Mouse (Mus musculus): ENCODE data around the gene Adat3. TPM values are rescaled to one million over a fixed set of nuclear protein-coding genes. Genes with fewer than 3 reads are reported as not detected.
"Not testable (repeated sequence)": the region's sequence is repeated elsewhere in the genome, so short reads cannot be mapped to it uniquely, and the experiment has no call there.

Gene Adat3
- total RNA-seq, 2 experiments from 2014 or later: 4.0 to 4.9 TPM

- no peak for DNase-seq (ENCODE audit: low spot score in 2 of 2)
Observed at GRCm38 (mm10) chr10:80635345-80635744, 32.7 kb downstream of the Adat3 start.

GRCm38 (mm10) chr10:80646936-80647335 is 44.3 kb downstream of the Adat3 start:
- no peak for DNase-seq (ENCODE audit: low spot score in 2 of 2)

GRCm38 (mm10) chr10:80649910-80650309 is 47.2 kb downstream of the Adat3 start:
- DNase-seq (ENCODE audit: low spot score in 2 of 2): not testable (repeated sequence)

GRCm38 (mm10) chr10:80650392-80650791 is 47.7 kb downstream of the Adat3 start:
- no peak for DNase-seq (ENCODE audit: low spot score in 2 of 2)

GRCm38 (mm10) chr10:80653156-80653720 is 50.6 kb downstream of the Adat3 start:
- no peak for DNase-seq (ENCODE audit: low spot score in 2 of 2)

GRCm38 (mm10) chr10:80654866-80655265 is 52.2 kb downstream of the Adat3 start:
- no peak for DNase-seq (ENCODE audit: low spot score in 2 of 2)

GRCm38 (mm10) chr10:80655406-80656129 is 52.9 kb downstream of the Adat3 start:
- no peak for DNase-seq (ENCODE audit: low spot score in 2 of 2)

- peak; percentile 94 to 95 for DNase-seq (ENCODE audit: low spot score in 2 of 2)
Observed at GRCm38 (mm10) chr10:80656130-80656862, 53.6 kb downstream of the Adat3 start.

GRCm38 (mm10) chr10:80656863-80657623 is 54.4 kb downstream of the Adat3 start, which contains the start of gene Btbd2:
Gene Btbd2 (minus strand): TSS chr10:80657071.
- DNase-seq (ENCODE audit: low spot score in 2 of 2): no peak

Small RNAs within 50 kb of the gene (microRNA-seq; reads per million reads assigned to microRNA genes)
- gene Mir6912: not detected

Other genes starting within 250 kb of the Adat3 start
- gene Plk5, start 246.4 kb upstream of the Adat3 start, total RNA-seq (2021): under 1 TPM in 1 of 2 experiments, not detected in 1; 0.36 TPM
- gene Mex3d, start 215.2 kb upstream of the Adat3 start, total RNA-seq (2021): 10 to 100 TPM; 25.4 to 26.7 TPM
- 100 to 1,000 TPM; 142 to 147 TPM for gene Mbd3, start 203.3 kb upstream of the Adat3 start, total RNA-seq (2021)
- gene Uqcr11, start 196.1 kb upstream of the Adat3 start, total RNA-seq (2021): 100 to 1,000 TPM; 535 to 613 TPM
- 100 to 1,000 TPM; 112 to 116 TPM for gene Tcf3, start 169.2 kb upstream of the Adat3 start, total RNA-seq (2021)
- gene Onecut3, start 108.0 kb upstream of the Adat3 start, total RNA-seq (2021): not detected
- gene Atp8b3, start 63.8 kb upstream of the Adat3 start, total RNA-seq (2021): under 1 TPM; 0.50 to 0.82 TPM
- gene Rexo1, start 41.3 kb upstream of the Adat3 start, total RNA-seq (2021): 10 to 100 TPM; 71.7 to 78.9 TPM
- gene Klf16, start 25.6 kb upstream of the Adat3 start, total RNA-seq (2021): 10 to 100 TPM; 14.2 to 16.5 TPM
- 100 to 1,000 TPM; 106 to 112 TPM for gene Abhd17a, start 12.5 kb upstream of the Adat3 start, total RNA-seq (2021)
- gene Scamp4, start within 50 bp of the Adat3 start, total RNA-seq (2021): 10 to 100 TPM; 49.5 to 51.8 TPM
- 1 to 10 TPM; 3.0 to 3.4 TPM for gene Gm49322, start 3.1 kb downstream of the Adat3 start, total RNA-seq (2021)
- gene Csnk1g2, start 20.0 kb downstream of the Adat3 start, total RNA-seq (2021): 100 to 1,000 TPM; 169 to 173 TPM
- gene Btbd2, start 54.2 kb downstream of the Adat3 start, total RNA-seq (2021): 10 to 100 TPM; 72.0 to 76.3 TPM
- gene Mknk2, start 75.2 kb downstream of the Adat3 start, total RNA-seq (2021): 100 to 1,000 TPM; 126 to 134 TPM
- 10 to 100 TPM; 16.5 to 16.6 TPM for gene Mob3a, start 99.1 kb downstream of the Adat3 start, total RNA-seq (2021)
- 10 to 100 TPM; 18.3 to 24.9 TPM for gene Izumo4, start 99.3 kb downstream of the Adat3 start, total RNA-seq (2021)
- 100 to 1,000 TPM in 1 of 2 experiments, 10 to 100 TPM in 1; 98.9 to 114 TPM for gene Ap3d1, start 139.4 kb downstream of the Adat3 start, total RNA-seq (2021)
- gene Dot1l, start 152.3 kb downstream of the Adat3 start, total RNA-seq (2021): 10 to 100 TPM; 81.2 to 83.2 TPM
- gene Sf3a2, start 195.3 kb downstream of the Adat3 start, total RNA-seq (2021): 10 to 100 TPM; 79.5 to 79.9 TPM
- 100 to 1,000 TPM in 1 of 2 experiments, 10 to 100 TPM in 1; 93.7 to 105 TPM for gene Plekhj1, start 195.7 kb downstream of the Adat3 start, total RNA-seq (2021)
- gene Amh, start 202.4 kb downstream of the Adat3 start, total RNA-seq (2021): 1 to 10 TPM in 1 of 2 experiments, under 1 TPM in 1; 0.79 to 1.1 TPM
- gene Jsrp1, start 210.6 kb downstream of the Adat3 start, total RNA-seq (2021): 10 to 100 TPM; 12.7 to 18.4 TPM
- 100 to 1,000 TPM; 668 to 717 TPM for gene Oaz1, start 223.8 kb downstream of the Adat3 start, total RNA-seq (2021)
- 1 to 10 TPM; 1.1 to 1.5 TPM for gene Lingo3, start 241.2 kb downstream of the Adat3 start, total RNA-seq (2021)